Mouse (Mus musculus) liver, adult 2 months (tissue): ENCODE data around the gene Mapkbp1. TPM values are rescaled to one million over a fixed set of nuclear protein-coding genes. Genes with fewer than 3 reads are reported as not detected.
A peak's percentile ranks its signal among the peaks of the same experiment; 100 is the strongest.

ENCODE experiments used
- DNase-seq: peaks from one replicate; pipeline ENCODE4 v3.0.0-alpha.2; 2011; ENCODE audit warnings: low read depth, low spot score; ENCODE audit errors: extremely low read depth
- H3K27ac ChIP-seq: fragments of 200-500 bp; replicated peaks from 2 replicates; pipeline ENCODE4 v1.5.1; 2012; ENCODE audit warnings: low read depth, mild to moderate bottlenecking, control low read depth, inconsistent platforms, low read length; ENCODE audit not compliant: insufficient read depth
- H3K27me3 ChIP-seq: fragments of 200-500 bp; 2 replicates; pipeline ENCODE4 v1.6.1; 2012; ENCODE audit warnings: mild to moderate bottlenecking, moderate library complexity, low read length, inconsistent platforms; ENCODE audit not compliant: control insufficient read depth, insufficient read depth
- H3K36me3 ChIP-seq: fragments of 200-500 bp; 2 replicates; pipeline ENCODE4 v1.6.1; 2012; ENCODE audit warnings: low read length, inconsistent platforms; ENCODE audit not compliant: control insufficient read depth, insufficient read depth
- H3K4me1 ChIP-seq: fragments of 200-500 bp; 2 replicates; pipeline ENCODE4 v1.6.1; 2011; ENCODE audit warnings: low read length; ENCODE audit not compliant: control insufficient read depth, insufficient read depth
- H3K4me3 ChIP-seq: fragments of 200-500 bp; 2 replicates; pipeline ENCODE4 v1.5.1; 2011; ENCODE audit warnings: low read depth, mild to moderate bottlenecking, control low read depth, low read length, moderate library complexity; ENCODE audit not compliant: insufficient read depth
- H3K79me2 ChIP-seq: fragments of 200-500 bp; 2 replicates; pipeline ENCODE4 v1.6.1; 2012; ENCODE audit warnings: inconsistent platforms, mild to moderate bottlenecking, low read length, moderate library complexity; ENCODE audit not compliant: control insufficient read depth, insufficient read depth
- H3K9ac ChIP-seq: fragments of 200-500 bp; 2 replicates; pipeline ENCODE4 v1.6.1; 2012; ENCODE audit warnings: low read depth, mild to moderate bottlenecking, control low read depth, inconsistent platforms, low read length
- CTCF ChIP-seq: fragments of 200-500 bp; IDR thresholded peaks from 2 replicates; pipeline ENCODE4 v1.5.1; 2011; ENCODE audit warnings: low read depth, low read length, control low read depth
- POLR2A ChIP-seq: fragments of 200-500 bp; IDR thresholded peaks from 2 replicates; pipeline ENCODE4 v1.6.1; 2011; ENCODE audit warnings: low read length, control low read depth; ENCODE audit not compliant: insufficient read depth; ENCODE audit errors: extremely low read depth
- WGBS: fragments of 180-500 bp; shearing (Covaris S2); methylation state at CpG from one replicate; pipeline ENCODE4 v1.1.7; 2018; 5-methylcytosine and 5-hydroxymethylcytosine counted together
- polyA plus RNA-seq: library from polyadenylated mRNA; depleted of rRNA; stranded (reverse); fragments of >200 nt; gene quantifications from 2 replicates; pipeline ENCODE4 v1.2.3, GENCODE M21; 2012
- total RNA-seq: library from RNA; depleted of rRNA; stranded (reverse); fragments of >200 nt; gene quantifications from 2 replicates; pipeline ENCODE4 v1.2.3, GENCODE M21; 2014

The Mapkbp1 gene
- total and polyA plus RNA-seq, 2 experiments = 2.9 to 4.6 TPM

- Histone ChIP-seq H3K27ac (peak within 1 kb of the TSS; percentile 62), H3K79me2 (no peaks in the 10 kb centered on the region), H3K9ac (peak within 1 kb of the TSS; percentile 80), H3K4me3 (peak within 1 kb of the TSS; percentile 73), H3K36me3 (no peaks in the 10 kb centered on the region), H3K27me3 (no peaks in the 10 kb centered on the region), H3K4me1 (peaks cover 5% of the 10 kb centered on the region)
- WGBS = 6% methylated on average over 50 of the region's 50 CpGs
- peak; percentile 88 for TF ChIP-seq POLR2A
- TF ChIP-seq CTCF = no peak
- DNase-seq = peak; percentile 75
Observed at GRCm38 (mm10) chr2:120026984-120027949, 54.8 kb downstream of the Mapkbp1 start, which contains the start of the genes Jmjd7 and Gm28042. Gene Jmjd7, plus strand, starts transcription at chr2:120027483. Gene Gm28042, plus strand, starts transcription at chr2:120027493.

- H3K36me3 ChIP-seq = no peaks in the 10 kb centered on the region
- no peak for TF ChIP-seq CTCF
- TF ChIP-seq POLR2A = no peak
- no peak overlapping the region for H3K27ac ChIP-seq
- H3K4me3 ChIP-seq = peak overlapping the region; percentile 73
- 43% methylated on average over 3 of the region's 3 CpGs for WGBS
- H3K4me1 ChIP-seq = peaks cover 5% of the 10 kb centered on the region
- H3K27me3 ChIP-seq = no peaks in the 10 kb centered on the region
- no peaks in the 10 kb centered on the region for H3K79me2 ChIP-seq
- peak overlapping the region; percentile 80 for H3K9ac ChIP-seq
- DNase-seq = no peak
Observed at GRCm38 (mm10) chr2:120027950-120028331, 55.4 kb downstream of the Mapkbp1 start.

DNA sequence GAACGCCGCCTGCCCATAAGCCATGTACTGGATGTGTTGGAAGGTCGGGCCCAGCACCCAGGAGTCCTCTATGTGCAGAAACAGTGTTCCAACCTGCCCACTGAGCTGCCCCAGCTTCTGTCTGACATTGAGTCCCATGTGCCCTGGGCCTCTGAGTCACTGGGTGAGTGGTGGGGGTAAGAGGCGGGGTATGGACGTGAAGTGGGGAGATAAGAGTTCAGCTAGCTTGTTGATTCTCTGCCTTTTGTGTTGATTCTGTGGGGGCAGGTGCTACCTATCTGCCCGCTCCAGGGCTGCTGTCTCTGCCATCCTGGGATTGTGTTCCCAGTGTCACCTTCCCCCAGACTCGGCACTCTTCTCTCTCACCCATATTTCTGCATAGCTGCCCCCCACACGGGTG, 57.9 kb downstream of the Mapkbp1 start:
- no peak for TF ChIP-seq POLR2A
- no peak for TF ChIP-seq CTCF
- H3K79me2 ChIP-seq = no peaks in the 10 kb centered on the region
- no peak overlapping the region for H3K4me3 ChIP-seq
- H3K9ac ChIP-seq = no peak overlapping the region
- no peak overlapping the region for H3K27ac ChIP-seq
- DNase-seq = no peak
- no peaks in the 10 kb centered on the region for H3K27me3 ChIP-seq
- no peaks in the 10 kb centered on the region for H3K36me3 ChIP-seq
- peaks cover 5% of the 10 kb centered on the region for H3K4me1 ChIP-seq
- WGBS = 84% methylated on average over 8 of the region's 8 CpGs

GRCm38 (mm10) chr2:120032726-120033467, 60.4 kb downstream of the Mapkbp1 start, which contains the start of gene Pla2g4b:
Gene Pla2g4b, plus strand, starts transcription at chr2:120033417.
- no peak within 1 kb of the TSS for H3K27ac ChIP-seq

GRCm38 (mm10) chr2:120033726-120034125, 61.2 kb downstream of the Mapkbp1 start:
- Histone ChIP-seq H3K27me3 (no peaks in the 10 kb centered on the region), H3K36me3 (no peaks in the 10 kb centered on the region), H3K27ac (no peak overlapping the region), H3K9ac (no peak overlapping the region), H3K4me3 (no peak overlapping the region), H3K79me2 (no peaks in the 10 kb centered on the region), H3K4me1 (no peaks in the 10 kb centered on the region)
- no peak for TF ChIP-seq CTCF
- no peak for TF ChIP-seq POLR2A
- 76% methylated on average over 5 of the region's 5 CpGs for WGBS
- no peak for DNase-seq

More at GRCm38 (mm10) chr2:120032726-120033467, 60.4 kb downstream of the Mapkbp1 start, which contains the start of gene Pla2g4b:
- no peaks in the 10 kb centered on the region for H3K79me2 ChIP-seq
- H3K4me1 ChIP-seq = peaks cover 3% of the 10 kb centered on the region
- H3K36me3 ChIP-seq = no peaks in the 10 kb centered on the region
- no peaks in the 10 kb centered on the region for H3K27me3 ChIP-seq
- H3K9ac ChIP-seq = no peak within 1 kb of the TSS
- TF ChIP-seq POLR2A (no peak), CTCF (no peak)
- DNase-seq = no peak
- H3K4me3 ChIP-seq = no peak within 1 kb of the TSS
- 87% methylated on average over 12 of the region's 12 CpGs for WGBS
